Comparison of ENCODE assay signal across 25 mouse cellular contexts in the genomic region with DNA sequence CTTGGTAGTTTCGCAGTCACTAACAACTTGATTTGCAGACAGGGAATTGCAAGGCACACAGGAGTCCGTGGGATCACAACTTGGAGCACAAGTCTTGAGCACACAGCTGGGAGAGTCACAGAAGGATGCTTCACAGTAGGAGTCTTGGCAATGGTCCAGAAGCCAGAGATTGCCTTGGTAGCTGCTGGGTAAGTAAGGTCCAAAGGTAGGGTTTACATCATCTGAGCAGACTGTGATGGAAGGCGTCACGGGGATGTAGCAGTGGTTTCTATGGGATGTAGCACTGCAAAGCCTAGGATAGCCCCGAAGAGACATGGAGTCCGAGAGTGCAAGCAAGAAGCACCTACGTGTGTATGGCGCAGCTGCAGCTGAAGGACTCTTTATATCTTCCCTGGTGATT. TPM values are rescaled to one million over a fixed set of nuclear protein-coding genes. Genes with fewer than 3 reads are reported as not detected.
DNase-seq lines count a peak whose midpoint lies in the region; ATAC-seq and TF ChIP-seq lines count a peak whose summit lies in the region.
"Had no signal": no experiment of that assay in that cellular context is flagged by ENCODE, and none has a peak within 500 bp of the region (broad histone marks: within the 10 kb centered on the region; RNA-seq: fewer than 3 reads in every experiment).

Gene Krtap24-1, minus strand, starts transcription at position 358 of the 400 bp plus-strand sequence.

- H3K27me3 ChIP-seq in hindbrain, postnatal 0 days (ENCODE audit: insufficient read depth, low read length): no peaks in the 10 kb centered on the region
- H3K27me3 ChIP-seq in hindbrain, embryonic 12.5 days: no peaks in the 10 kb centered on the region
- no peaks in the 10 kb centered on the region for H3K27me3 ChIP-seq in kidney, embryonic 16.5 days (ENCODE audit: insufficient read depth, low read length)
- no peaks in the 10 kb centered on the region for H3K27me3 ChIP-seq in intestine, embryonic 16.5 days (replicated peaks; ENCODE audit: control insufficient read depth, insufficient read depth, low read length)
- H3K27me3 ChIP-seq: embryonic facial prominence, embryonic 12.5 days; forebrain, embryonic 15.5 days; hindbrain, embryonic 13.5 days had no signal

- TF ChIP-seq CTCF in hindbrain, postnatal 0 days (IDR thresholded peaks at IDR 0.05; ENCODE audit: low read depth): no peak

- no peaks in the 10 kb centered on the region for H3K9me3 ChIP-seq in hindbrain, postnatal 0 days (ENCODE audit: low read length)
- no peaks in the 10 kb centered on the region for H3K9me3 ChIP-seq in hindbrain, embryonic 12.5 days (replicated peaks)
- H3K9me3 ChIP-seq in kidney, embryonic 16.5 days (ENCODE audit: low read length): no peaks in the 10 kb centered on the region
- H3K9me3 ChIP-seq in intestine, embryonic 16.5 days (ENCODE audit: control insufficient read depth, low read length): no peaks in the 10 kb centered on the region
- H3K9me3 ChIP-seq: embryonic facial prominence, embryonic 12.5 days; forebrain, embryonic 15.5 days; heart, embryonic 10.5 days; hindbrain, embryonic 13.5 days had no signal

- H3K4me2 ChIP-seq in hindbrain, postnatal 0 days (ENCODE audit: low read depth, low read length): no peak within 1 kb of the TSS
- H3K4me2 ChIP-seq in hindbrain, embryonic 12.5 days (replicated peaks): no peak within 1 kb of the TSS
- no peak within 1 kb of the TSS for H3K4me2 ChIP-seq in kidney, embryonic 16.5 days (replicated peaks; ENCODE audit: low read depth, low read length)
- H3K4me2 ChIP-seq in intestine, embryonic 16.5 days (ENCODE audit: low read depth, low read length): no peak within 1 kb of the TSS
- H3K4me2 ChIP-seq: embryonic facial prominence, embryonic 12.5 days; forebrain, embryonic 15.5 days; hindbrain, embryonic 13.5 days had no signal

- 93% methylated on average over 8 of the region's 8 CpGs for WGBS in hindbrain, postnatal 0 days
- WGBS in hindbrain, embryonic 12.5 days: 92% methylated on average over 8 of the region's 8 CpGs
- WGBS in kidney, embryonic 16.5 days: 92% methylated on average over 8 of the region's 8 CpGs
- 89% methylated on average over 8 of the region's 8 CpGs for WGBS in intestine, embryonic 16.5 days

- no peaks in the 10 kb centered on the region for H3K4me1 ChIP-seq in hindbrain, postnatal 0 days (ENCODE audit: insufficient read depth, low read length)
- H3K4me1 ChIP-seq in hindbrain, embryonic 12.5 days: 0 out of 2 replicates have a peak, but pooled peaks cover 4% of the 10 kb centered on the region
- H3K4me1 ChIP-seq in kidney, embryonic 16.5 days (ENCODE audit: insufficient read depth, low read length): no peaks in the 10 kb centered on the region
- no peaks in the 10 kb centered on the region for H3K4me1 ChIP-seq in intestine, embryonic 16.5 days (ENCODE audit: control insufficient read depth, insufficient read depth, low read length)
- H3K4me1 ChIP-seq: embryonic facial prominence, embryonic 12.5 days; forebrain, embryonic 15.5 days; heart, embryonic 10.5 days had no signal

- DNase-seq in hindbrain, postnatal 0 days (ENCODE audit: low spot score): peak; percentile 10
- DNase-seq in kidney, postnatal 14 days: peak; percentile 25
- peak; percentile 7 for DNase-seq in R1 (ENCODE audit: low read depth, low spot score)
- DNase-seq in spleen, postnatal 10 days (ENCODE audit: low spot score in 2 of 2): no peak
- DNase-seq in spleen, postnatal 36 days (ENCODE audit: low spot score in 2 of 2): no peak
- DNase-seq: adrenal gland, adult 2 months; adrenal gland, postnatal 25 days; cerebellum, adult 2 months; heart, postnatal 10 days; heart, postnatal 4 days had no signal

- H3K4me3 ChIP-seq in hindbrain, postnatal 0 days (ENCODE audit: low read length): no peak within 1 kb of the TSS
- H3K4me3 ChIP-seq in hindbrain, embryonic 12.5 days: no peak within 1 kb of the TSS
- H3K4me3 ChIP-seq in kidney, embryonic 16.5 days (ENCODE audit: low read length): no peak within 1 kb of the TSS
- H3K4me3 ChIP-seq in intestine, embryonic 16.5 days (ENCODE audit: low read length): no peak within 1 kb of the TSS
- H3K4me3 ChIP-seq: embryonic facial prominence, embryonic 12.5 days; forebrain, embryonic 15.5 days; heart, embryonic 10.5 days; hindbrain, embryonic 13.5 days had no signal

- no peaks in the 10 kb centered on the region for H3K36me3 ChIP-seq in hindbrain, postnatal 0 days (ENCODE audit: insufficient read depth, low read length)
- no peaks in the 10 kb centered on the region for H3K36me3 ChIP-seq in hindbrain, embryonic 12.5 days
- H3K36me3 ChIP-seq in kidney, embryonic 16.5 days (ENCODE audit: insufficient read depth, low read length): no peaks in the 10 kb centered on the region
- H3K36me3 ChIP-seq in intestine, embryonic 16.5 days (ENCODE audit: control insufficient read depth, insufficient read depth, low read length): no peaks in the 10 kb centered on the region
- H3K36me3 ChIP-seq: embryonic facial prominence, embryonic 12.5 days; forebrain, embryonic 15.5 days; heart, embryonic 10.5 days; hindbrain, embryonic 13.5 days had no signal

- ATAC-seq in hindbrain, postnatal 0 days: no peak
- no peak for ATAC-seq in hindbrain, embryonic 12.5 days (ENCODE audit: low FRiP score)
- no peak for ATAC-seq in kidney, embryonic 16.5 days (ENCODE audit: low FRiP score, low TSS enrichment)
- ATAC-seq in intestine, embryonic 16.5 days: peak; percentile 93
- ATAC-seq: forebrain, embryonic 15.5 days; Patski had no signal

- H3K27ac ChIP-seq in hindbrain, postnatal 0 days: no peak within 1 kb of the TSS
- no peak within 1 kb of the TSS for H3K27ac ChIP-seq in hindbrain, embryonic 12.5 days
- no peak within 1 kb of the TSS for H3K27ac ChIP-seq in kidney, embryonic 16.5 days (ENCODE audit: low read length)
- H3K27ac ChIP-seq in intestine, embryonic 16.5 days (ENCODE audit: low read length): no peak within 1 kb of the TSS
- H3K27ac ChIP-seq: embryonic facial prominence, embryonic 12.5 days; forebrain, embryonic 15.5 days; heart, embryonic 10.5 days; hindbrain, embryonic 13.5 days had no signal

- no peak within 1 kb of the TSS for H3K9ac ChIP-seq in hindbrain, postnatal 0 days (replicated peaks; ENCODE audit: low read length)
- no peak within 1 kb of the TSS for H3K9ac ChIP-seq in hindbrain, embryonic 12.5 days
- H3K9ac ChIP-seq in kidney, embryonic 16.5 days (replicated peaks; ENCODE audit: low read length): no peak within 1 kb of the TSS
- H3K9ac ChIP-seq in intestine, embryonic 16.5 days (ENCODE audit: low read depth, low read length): no peak within 1 kb of the TSS
- H3K9ac ChIP-seq: embryonic facial prominence, embryonic 12.5 days; forebrain, embryonic 15.5 days; hindbrain, embryonic 13.5 days had no signal

RNA-seq across cellular contexts. Expression of gene Krtap24-1, which starts in this region (rescaled TPM):
- not detected in 2 replicates for total RNA-seq in hindbrain, postnatal 0 days (2014; rRNA removed)
- not detected in 2 replicates for polyA plus RNA-seq in hindbrain, postnatal 0 days (2015; fragmentation: Nextera tagmentation; extraction: Ambion mirVana)
- polyA plus RNA-seq in hindbrain, embryonic 12.5 days (2016; fragmentation: Nextera tagmentation; extraction: Ambion mirVana): not detected in 2 replicates
- not detected in 2 replicates for polyA plus RNA-seq in kidney, embryonic 16.5 days (2015; fragmentation: Nextera tagmentation; extraction: Ambion mirVana)
- polyA plus RNA-seq in intestine, embryonic 16.5 days (2015; fragmentation: Nextera tagmentation; extraction: Ambion mirVana): not detected in 2 replicates
- total RNA-seq: adrenal gland, adult 2 months; adrenal gland, postnatal 25 days; gastrocnemius, adult 8-10 months; gastrocnemius, postnatal 36 days; heart, postnatal 10 days; heart, postnatal 4 days; MEL had no signal
- polyA plus RNA-seq: adrenal gland, adult 2 months; C2C12; cerebellum, adult 2 months; cortical plate, adult 2 months; embryonic facial prominence, embryonic 12.5 days; forebrain, embryonic 11.5 days; forebrain, embryonic 15.5 days; heart, embryonic 10.5 days; heart, embryonic 14.5 days; hindbrain, embryonic 13.5 days; Patski had no signal

Comparison
In these comparisons a context has a peak if more than half of its experiments do, and no peak if none do; other contexts are left out.
1. Peak in DNase-seq in hindbrain, postnatal 0 days; RNA of the gene not detected or under 1 TPM.
2. Peak in ATAC-seq in intestine, embryonic 16.5 days; RNA of the gene not detected or under 1 TPM.
3. DNase-seq: peak in kidney, postnatal 14 days (single experiment) and R1 (single experiment); none in spleen, postnatal 10 days (0 of 2) and spleen, postnatal 36 days (0 of 2).